Mouse (Mus musculus) stomach, postnatal 0 days (tissue): Measurements from ENCODE around the gene Cdc34.

Experiments used
- CTCF ChIP-seq: IDR thresholded peaks from 2 replicates; pipeline ENCODE4 v1.5.1; 2016; ENCODE audit warnings: antibody characterized with exemption, low read depth, mild to moderate bottlenecking, moderate library complexity
- EP300 ChIP-seq: optimal IDR thresholded peaks from 2 replicates; pipeline ENCODE3; 2016; ENCODE audit warnings: antibody characterized with exemption

DNA sequence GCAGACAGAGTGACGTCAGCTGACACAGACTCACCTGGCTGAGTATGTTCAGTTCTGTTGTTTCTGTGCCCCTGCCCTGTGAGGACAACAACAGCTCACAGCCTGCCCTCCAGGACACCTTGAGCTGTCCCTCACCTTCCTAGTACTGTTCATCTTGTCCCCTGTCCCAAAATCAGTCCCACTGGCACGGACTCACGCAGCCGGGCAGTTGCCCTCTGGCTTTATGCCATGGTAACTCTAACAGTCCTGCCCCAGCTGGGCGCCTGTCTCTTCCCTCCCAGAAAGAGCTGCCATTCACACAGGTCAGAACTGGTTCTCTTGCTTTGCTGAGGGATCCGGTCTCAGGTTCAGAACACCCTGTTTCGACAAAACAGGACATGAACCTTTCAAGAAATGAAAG is 29.2 kb upstream of the Cdc34 start:
- TF ChIP-seq CTCF: no peak
- TF ChIP-seq EP300: no peak
